Mouse (Mus musculus) testis, adult 2 months (tissue): ENCODE results near the gene Pax5. TPM values are rescaled to one million over a fixed set of nuclear protein-coding genes. Genes with fewer than 3 reads are reported as not detected.
A peak's percentile ranks its signal among the peaks of the same experiment; 100 is the strongest.

Experiments
- H3K27ac ChIP-seq: fragments of 200-500 bp; 2 replicates; pipeline ENCODE4 v1.5.1; 2012; ENCODE audit warnings: low read depth, low read length; ENCODE audit not compliant: control insufficient read depth, insufficient read depth
- H3K27me3 ChIP-seq: fragments of 200-500 bp; 2 replicates; pipeline ENCODE4 v1.6.1; 2012; ENCODE audit warnings: mild to moderate bottlenecking, low read length, moderate library complexity; ENCODE audit not compliant: control insufficient read depth, insufficient read depth
- H3K36me3 ChIP-seq: fragments of 200-500 bp; 2 replicates; pipeline ENCODE4 v1.6.1; 2012; ENCODE audit warnings: mild to moderate bottlenecking, low read length; ENCODE audit not compliant: control insufficient read depth, insufficient read depth
- H3K4me1 ChIP-seq: fragments of 200-500 bp; 2 replicates; pipeline ENCODE4 v1.6.1; 2012; ENCODE audit warnings: low read length; ENCODE audit not compliant: control insufficient read depth, insufficient read depth
- H3K4me3 ChIP-seq: fragments of 200-500 bp; 2 replicates; pipeline ENCODE4 v1.5.1; 2012; ENCODE audit warnings: low read depth, mild to moderate bottlenecking, low read length, moderate library complexity, mixed read lengths; ENCODE audit not compliant: control insufficient read depth
- CTCF ChIP-seq: fragments of 200-500 bp; IDR thresholded peaks from 2 replicates; pipeline ENCODE4 v1.5.1; 2012; ENCODE audit warnings: low read depth, mild to moderate bottlenecking, inconsistent platforms, low read length, moderate library complexity; ENCODE audit not compliant: control insufficient read depth, insufficient read depth, insufficient replicate concordance
- POLR2A ChIP-seq: fragments of 200-500 bp; IDR thresholded peaks from 2 replicates; pipeline ENCODE4 v1.6.1; 2012; ENCODE audit warnings: low read depth, mild to moderate bottlenecking, inconsistent platforms, low read length, moderate library complexity; ENCODE audit not compliant: control insufficient read depth
- polyA plus RNA-seq: library from polyadenylated mRNA; depleted of rRNA; stranded (reverse); fragments of >200 nt; gene quantifications from 2 replicates; pipeline ENCODE4 v1.2.3, GENCODE M21; 2012

Gene Pax5
- polyA plus RNA-seq, 1 experiment, result 50.1 TPM

DNA sequence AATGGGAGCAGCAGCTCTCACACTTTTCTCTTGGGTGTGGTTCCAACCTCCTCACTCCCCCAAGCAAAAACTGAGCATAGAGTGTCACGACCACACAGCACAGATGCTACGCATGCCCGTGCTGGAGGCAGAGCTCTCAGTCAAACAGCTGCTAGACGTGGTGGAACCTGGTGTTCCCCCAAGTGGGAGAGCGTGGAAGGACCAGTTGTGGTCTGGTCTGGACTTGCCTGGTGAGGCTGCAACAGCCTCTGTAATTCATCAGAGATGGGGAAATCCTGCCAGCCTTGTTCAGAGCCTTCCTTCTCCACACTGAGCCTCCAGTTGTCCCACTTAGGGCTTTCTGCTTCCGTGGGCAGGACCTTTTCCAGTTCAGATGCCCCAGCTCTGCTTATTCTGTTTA is 80.2 kb downstream of the Pax5 start:
- Histone ChIP-seq H3K36me3 (no peaks in the 10 kb centered on the region), H3K4me1 (no peaks in the 10 kb centered on the region), H3K27me3 (no peaks in the 10 kb centered on the region), H3K27ac (no peak overlapping the region), H3K4me3 (no peak overlapping the region)
- no peak for TF ChIP-seq CTCF
- TF ChIP-seq POLR2A, result no peak

DNA sequence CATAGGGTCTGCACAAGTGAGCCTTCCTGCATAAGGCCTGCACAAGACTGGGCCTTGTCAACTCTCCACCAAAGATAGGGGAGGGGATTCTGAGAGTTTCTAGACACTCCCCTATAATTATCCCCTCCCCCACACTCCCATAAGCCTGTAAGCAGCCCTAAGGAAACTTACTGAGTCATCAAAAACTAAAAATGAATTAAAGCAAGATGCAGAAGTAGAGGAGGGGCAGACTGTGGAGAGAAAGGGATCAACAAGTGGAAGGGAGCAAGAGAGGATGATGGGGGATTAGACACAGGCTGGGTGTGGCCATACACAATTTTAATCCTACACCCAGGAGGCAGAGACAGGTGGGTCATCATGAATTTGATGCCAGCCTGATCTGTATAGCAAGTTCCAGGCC is 82.4 kb downstream of the Pax5 start:
- Histone ChIP-seq H3K27ac (no peak overlapping the region), H3K4me1 (no peaks in the 10 kb centered on the region), H3K4me3 (no peak overlapping the region), H3K27me3 (no peaks in the 10 kb centered on the region), H3K36me3 (no peaks in the 10 kb centered on the region)
- TF ChIP-seq CTCF, result no peak
- TF ChIP-seq POLR2A, result no peak

DNA sequence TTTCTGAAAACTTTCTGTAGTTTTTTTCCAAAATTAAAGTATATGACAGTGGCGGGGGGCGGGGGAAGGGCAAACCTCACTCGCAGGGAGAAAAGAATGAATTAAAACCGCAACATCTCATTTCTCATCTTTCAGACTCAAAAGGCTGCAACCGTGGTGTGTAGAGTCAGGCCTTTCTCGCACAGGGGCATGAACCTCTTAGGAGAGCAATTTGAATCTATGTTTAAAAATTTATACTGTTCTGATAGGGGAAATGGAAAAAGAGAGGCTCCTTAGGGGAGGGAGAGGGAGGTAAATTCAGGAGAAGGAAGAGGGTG is 85.2 kb downstream of the Pax5 start:
- TF ChIP-seq CTCF (no peak), POLR2A (no peak)
- no peak overlapping the region for H3K4me3 ChIP-seq

GRCm38 (mm10) chr4:44624232-44625107 is 85.8 kb downstream of the Pax5 start:
- H3K36me3 ChIP-seq, result no peaks in the 10 kb centered on the region
- H3K27me3 ChIP-seq, result no peaks in the 10 kb centered on the region
- TF ChIP-seq CTCF (no peak), POLR2A (no peak)

More for the DNA sequence above, 85.2 kb downstream of the Pax5 start:
- no peak overlapping the region for H3K27ac ChIP-seq
- H3K4me1 ChIP-seq, result no peaks in the 10 kb centered on the region
- H3K36me3 ChIP-seq, result no peaks in the 10 kb centered on the region
- no peaks in the 10 kb centered on the region for H3K27me3 ChIP-seq

GRCm38 (mm10) chr4:44623435-44623727 is 86.9 kb downstream of the Pax5 start:
- Histone ChIP-seq H3K27me3 (no peaks in the 10 kb centered on the region), H3K36me3 (no peaks in the 10 kb centered on the region), H3K27ac (no peak overlapping the region), H3K4me3 (no peak overlapping the region), H3K4me1 (no peaks in the 10 kb centered on the region)
- no peak for TF ChIP-seq POLR2A
- TF ChIP-seq CTCF, result no peak

More at GRCm38 (mm10) chr4:44624232-44625107, 85.8 kb downstream of the Pax5 start:
- Histone ChIP-seq H3K4me3 (no peak overlapping the region), H3K27ac (no peak overlapping the region), H3K4me1 (no peaks in the 10 kb centered on the region)

GRCm38 (mm10) chr4:44622682-44623434 is 87.4 kb downstream of the Pax5 start:
- no peak overlapping the region for H3K4me3 ChIP-seq
- no peak for TF ChIP-seq POLR2A
- TF ChIP-seq CTCF, result no peak

GRCm38 (mm10) chr4:44620241-44620640 is 90.0 kb downstream of the Pax5 start:
- Histone ChIP-seq H3K4me1 (no peaks in the 10 kb centered on the region), H3K27me3 (no peaks in the 10 kb centered on the region), H3K4me3 (no peak overlapping the region), H3K36me3 (no peaks in the 10 kb centered on the region), H3K27ac (no peak overlapping the region)
- TF ChIP-seq POLR2A (no peak), CTCF (peak; percentile 31; the same call in 1 of the 2 replicates)

More at GRCm38 (mm10) chr4:44622682-44623434, 87.4 kb downstream of the Pax5 start:
- Histone ChIP-seq H3K36me3 (no peaks in the 10 kb centered on the region), H3K27ac (no peak overlapping the region), H3K4me1 (no peaks in the 10 kb centered on the region), H3K27me3 (no peaks in the 10 kb centered on the region)
